Mouse (Mus musculus): ENCODE data around the gene Lrrc8e. TPM values are rescaled to one million over a fixed set of nuclear protein-coding genes. Genes with fewer than 3 reads are reported as not detected.
A peak's percentile ranks its signal among the peaks of the same experiment; 100 is the strongest.

Gene Lrrc8e
- polyA plus RNA-seq, 1 experiment from 2014 or later = 2.4 TPM

DNA sequence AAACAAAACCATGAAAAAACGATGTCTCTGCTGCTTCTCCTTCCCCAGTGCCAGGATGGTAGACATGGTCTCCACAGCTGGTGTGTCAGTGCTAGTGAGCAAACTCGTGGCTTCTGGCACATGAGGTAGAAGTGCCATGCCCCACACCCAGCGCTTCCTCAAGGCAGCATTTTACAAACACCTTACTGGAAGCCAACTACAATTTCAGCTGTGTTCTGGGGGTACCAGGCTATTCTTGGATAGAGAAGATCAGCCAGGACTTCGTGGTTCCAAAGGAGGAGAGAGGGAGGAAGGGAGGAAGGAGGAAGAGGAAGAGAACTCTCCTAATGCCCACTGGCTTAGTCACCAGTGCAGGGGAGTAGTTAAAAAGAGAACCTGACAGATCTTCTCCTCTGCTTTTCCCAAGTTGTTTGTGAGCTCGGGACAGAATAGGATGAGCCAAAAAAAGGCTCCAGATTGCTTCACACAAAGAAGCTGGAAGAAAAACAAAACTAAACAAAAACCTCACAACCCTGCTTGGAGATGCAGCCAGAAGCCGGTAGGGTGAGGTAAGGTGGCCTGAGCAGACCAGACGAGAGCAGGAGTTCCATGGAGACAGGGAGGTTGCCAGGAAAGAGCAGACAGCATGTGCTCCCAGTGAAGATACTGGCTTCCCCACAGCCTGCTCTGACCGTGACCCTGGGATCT lies 36.6 kb downstream of the Lrrc8e start:
- in situ Hi-C loops (cut with MboI; ENCODE audit: low pct_unique_long_range_greater_than_20kb) = no loop called here
- POLR2A ChIA-PET = interaction anchor here (0.6 kb wide), 1 partner anchor 12 kb away, joined by 3 read pairs; no protein-coding TSS in a partner anchor
- DNase-seq (ENCODE audit: low read depth, low spot score) (no peak), ATAC-seq (no peak)
- H3K27me3 ChIP-seq = no peaks in the 10 kb centered on the region
- TF ChIP-seq CTCF (IDR thresholded peaks at IDR 0.05) = no peak
- CTCF ChIA-PET = interaction anchor here (0.8 to 2.4 kb wide), 2 partner anchors 11 to 13 kb away, joined by 3 to 10 read pairs; partner anchors contain the start of gene Snapc2

DNA sequence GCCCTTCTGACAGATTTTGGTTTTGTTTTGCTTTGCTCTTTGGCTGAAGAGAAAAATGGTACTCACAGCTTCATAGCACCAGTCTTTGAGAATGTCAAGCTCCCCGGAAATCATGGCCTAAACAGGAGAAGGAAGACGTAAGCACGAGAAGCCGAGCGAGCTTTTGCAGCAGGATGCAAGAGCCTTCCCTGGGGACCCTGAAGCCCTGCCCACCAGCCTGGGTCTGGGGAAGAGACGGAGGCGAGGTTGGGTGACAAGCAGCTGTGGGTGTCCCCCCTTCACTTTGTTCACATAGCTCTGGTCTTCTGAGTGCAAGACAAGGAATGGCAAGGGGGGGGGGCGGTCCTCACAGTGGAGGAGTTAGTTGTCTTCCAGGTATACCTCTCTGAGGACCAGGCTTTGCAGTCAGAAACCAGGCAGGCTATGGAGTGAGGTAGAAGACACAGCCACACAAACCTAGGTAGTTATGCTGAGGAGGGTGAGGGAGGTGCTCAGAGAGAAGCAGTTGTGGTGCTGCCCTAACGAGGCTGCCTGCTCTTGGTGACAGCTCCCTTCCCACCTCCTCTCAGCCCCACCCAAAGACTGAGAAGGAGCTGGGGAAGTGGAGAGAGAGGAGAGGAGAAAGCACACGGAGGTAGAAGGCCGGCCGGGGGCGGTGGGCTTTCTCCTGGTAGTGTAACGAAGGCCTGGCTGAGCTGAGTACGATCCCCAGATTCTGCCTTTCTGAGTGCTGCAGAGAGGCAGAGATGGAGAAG lies 38.7 kb downstream of the Lrrc8e start:
- CTCF ChIA-PET = interaction anchor here (0.7 to 1.5 kb wide), 4 partner anchors 11 to 100 kb away, joined by 3 to 5 read pairs (median 4); no protein-coding TSS in a partner anchor
- H3K27me3 ChIP-seq = no peaks in the 10 kb centered on the region
- no peak for TF ChIP-seq CTCF (IDR thresholded peaks at IDR 0.05)
- no peak for DNase-seq (ENCODE audit: low read depth, low spot score)
- in situ Hi-C loops (cut with MboI; ENCODE audit: low pct_unique_long_range_greater_than_20kb) = no loop called here
- POLR2A ChIA-PET = no interaction called here
- no peak for ATAC-seq

DNA sequence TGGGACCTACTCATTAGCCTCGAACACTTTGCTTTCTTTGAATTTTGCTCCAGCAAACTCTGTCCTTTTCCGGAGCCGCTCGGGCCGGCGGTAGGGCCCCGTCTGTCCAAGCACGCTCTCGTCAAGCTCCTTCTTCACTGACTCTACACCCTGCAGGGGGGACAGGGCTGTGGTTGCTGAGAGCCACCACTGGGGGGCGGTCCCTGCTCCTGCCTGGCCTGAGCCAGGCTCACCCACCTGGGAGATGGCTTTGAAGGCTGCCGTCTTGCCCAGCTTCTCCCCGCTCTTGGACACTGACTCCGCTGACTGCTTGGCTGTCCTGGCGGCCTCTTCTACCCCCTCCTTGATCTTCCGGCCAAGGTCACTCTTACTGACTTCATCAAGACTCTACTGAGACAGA lies 41.0 kb downstream of the Lrrc8e start:
- POLR2A ChIA-PET = no interaction called here
- H3K27me3 ChIP-seq = no peaks in the 10 kb centered on the region
- ATAC-seq (no peak), DNase-seq (ENCODE audit: low read depth, low spot score) (no peak)
- no peak for TF ChIP-seq CTCF (IDR thresholded peaks at IDR 0.05)
- CTCF ChIA-PET = interaction anchor here (1.2 kb wide), 1 partner anchor 55 kb away, joined by 3 read pairs; no protein-coding TSS in a partner anchor
- in situ Hi-C loops (cut with MboI; ENCODE audit: low pct_unique_long_range_greater_than_20kb) = no loop called here

DNA sequence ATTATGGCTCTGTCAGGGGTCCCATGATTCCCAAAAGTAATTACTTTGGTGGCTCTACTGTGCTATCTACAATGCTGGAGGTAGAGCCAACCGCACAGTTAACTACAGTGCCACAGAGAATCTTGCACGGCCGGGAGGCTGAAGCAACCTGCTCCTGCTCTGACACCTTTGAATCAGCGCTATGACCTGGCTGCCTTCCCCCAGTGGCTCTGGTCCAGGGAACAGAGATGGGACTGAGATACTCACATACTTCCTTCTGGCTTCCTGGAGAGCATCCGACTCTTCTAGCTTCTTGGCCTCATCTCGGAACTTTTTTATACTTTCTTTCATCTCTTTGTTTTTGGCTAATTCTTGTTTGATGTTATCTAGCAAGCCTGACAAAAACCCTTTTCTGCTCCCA lies 43.0 kb downstream of the Lrrc8e start:
- POLR2A ChIA-PET = no interaction called here
- no peak for ATAC-seq
- CTCF ChIA-PET = no interaction called here
- H3K27me3 ChIP-seq = no peaks in the 10 kb centered on the region
- no peak for TF ChIP-seq CTCF (IDR thresholded peaks at IDR 0.05)
- no peak for DNase-seq (ENCODE audit: low read depth, low spot score)
- in situ Hi-C loops (cut with MboI; ENCODE audit: low pct_unique_long_range_greater_than_20kb) = no loop called here

- no peaks in the 10 kb centered on the region for H3K27me3 ChIP-seq
- TF ChIP-seq CTCF (IDR thresholded peaks at IDR 0.05) = no peak
- in situ Hi-C loops (cut with MboI; ENCODE audit: low pct_unique_long_range_greater_than_20kb) = loop anchor here (5.0 kb wide), 1 partner anchor 47 kb away; no protein-coding TSS in a partner anchor
- CTCF ChIA-PET = interaction anchor here (0.8 to 2.0 kb wide), 5 partner anchors 16 to 47 kb away, joined by 3 to 6 read pairs (median 6); no protein-coding TSS in a partner anchor
- ATAC-seq (peak; percentile 92), DNase-seq (ENCODE audit: low read depth, low spot score) (peak; percentile 65)
- POLR2A ChIA-PET = interaction anchor here (0.6 to 1.4 kb wide), 3 partner anchors 11 to 18 kb away, joined by 3 read pairs; no protein-coding TSS in a partner anchor
Measured at GRCm38 (mm10) chr8:4275275-4276110, 48.9 kb downstream of the Lrrc8e start, which contains the start of gene Timm44. Gene Timm44, minus strand, starts transcription at chr8:4275913.

DNA sequence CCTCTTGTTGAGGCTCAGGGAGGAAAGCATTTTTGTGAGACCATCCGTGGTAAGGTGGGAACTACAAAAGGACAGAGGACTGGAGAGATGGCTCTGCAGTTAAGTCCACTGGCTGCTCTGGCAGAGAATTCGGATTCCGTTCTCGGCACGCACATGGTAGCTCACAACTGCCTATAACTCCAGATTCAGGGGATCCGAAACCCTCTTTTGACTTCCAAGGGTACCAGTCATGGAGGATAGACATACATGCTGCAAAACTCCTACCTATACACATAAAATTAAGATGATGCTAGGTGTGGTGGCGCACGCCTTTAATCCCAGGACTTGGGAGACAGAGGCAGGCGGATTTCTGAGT lies 49.5 kb downstream of the Lrrc8e start:
- in situ Hi-C loops (cut with MboI; ENCODE audit: low pct_unique_long_range_greater_than_20kb) = loop anchor here (5.0 kb wide), 1 partner anchor 46 kb away; no protein-coding TSS in a partner anchor
- CTCF ChIA-PET = interaction anchor here (1.1 to 1.5 kb wide), 2 partner anchors 25 to 46 kb away, joined by 4 to 6 read pairs; no protein-coding TSS in a partner anchor
- no peak for TF ChIP-seq CTCF (IDR thresholded peaks at IDR 0.05)

More for the DNA sequence above, 49.5 kb downstream of the Lrrc8e start:
- ATAC-seq (peak; percentile 36), DNase-seq (ENCODE audit: low read depth, low spot score) (no peak)
- no peaks in the 10 kb centered on the region for H3K27me3 ChIP-seq
- POLR2A ChIA-PET = interaction anchor here (0.7 to 1.4 kb wide), 2 partner anchors 10 to 18 kb away, joined by 3 read pairs; no protein-coding TSS in a partner anchor

Other genes starting within 250 kb of the Lrrc8e start
- not detected for gene Cd209f, start 121.0 kb upstream of the Lrrc8e start, polyA plus RNA-seq (2021)
- gene Cd209g, start 92.7 kb upstream of the Lrrc8e start, polyA plus RNA-seq (2021) = not detected
- gene Evi5l, start 60.3 kb upstream of the Lrrc8e start, polyA plus RNA-seq (2021) = 27.6 TPM
- 0.12 TPM for gene Prr36, start 9.4 kb upstream of the Lrrc8e start, polyA plus RNA-seq (2021)
- gene Map2k7, start 11.9 kb downstream of the Lrrc8e start, polyA plus RNA-seq (2021) = 63.2 TPM
- not detected for gene Gm49320, start 12.0 kb downstream of the Lrrc8e start, polyA plus RNA-seq (2021)
- 4.6 TPM for gene Tgfbr3l, start 21.4 kb downstream of the Lrrc8e start, polyA plus RNA-seq (2021)
- 42.7 TPM for gene Snapc2, start 26.3 kb downstream of the Lrrc8e start, polyA plus RNA-seq (2021)
- 81.0 TPM for gene Ctxn1, start 32.4 kb downstream of the Lrrc8e start, polyA plus RNA-seq (2021)
- gene Timm44, start 49.1 kb downstream of the Lrrc8e start, polyA plus RNA-seq (2021) = 86.6 TPM
- 5.6 TPM for gene Ccl25, start 98.4 kb downstream of the Lrrc8e start, polyA plus RNA-seq (2021)
- gene Elavl1, start 98.6 kb downstream of the Lrrc8e start, polyA plus RNA-seq (2021) = 66.1 TPM